Mouse (Mus musculus) 3134 (cell line): Measurements from ENCODE around the gene Blvrb.
"Not testable (repeated sequence)": the region's sequence is repeated elsewhere in the genome, so short reads cannot be mapped to it uniquely, and the experiment has no call there.

Experiments
- DNase-seq: peaks from one replicate; pipeline ENCODE4 v3.0.0-alpha.2; 2011; ENCODE audit warnings: low spot score; ENCODE audit not compliant: insufficient read length; ENCODE audit errors: extremely low read depth

The Blvrb gene

GRCm38 (mm10) chr7:27480506-27480905, 32.7 kb downstream of the Blvrb start:
- no peak for DNase-seq

- no peak for DNase-seq
These were observed 33.3 kb downstream of the Blvrb start for GRCm38 (mm10) chr7:27480927-27481626.

GRCm38 (mm10) chr7:27481627-27481969, 33.8 kb downstream of the Blvrb start:
- peak; percentile 97 for DNase-seq

- no peak for DNase-seq
These were observed 36.1 kb downstream of the Blvrb start for GRCm38 (mm10) chr7:27483860-27484259.

GRCm38 (mm10) chr7:27486102-27486769, 38.5 kb downstream of the Blvrb start:
- peak; percentile 45 for DNase-seq

GRCm38 (mm10) chr7:27486770-27487697, 39.3 kb downstream of the Blvrb start, which contains the start of gene Sertad1:
Gene Sertad1, plus strand, starts transcription at chr7:27486910.
- DNase-seq, result peak; percentile 99

GRCm38 (mm10) chr7:27487740-27488268, 40.0 kb downstream of the Blvrb start:
- DNase-seq, result peak; percentile 68

- DNase-seq, result no peak
These were observed 41.6 kb downstream of the Blvrb start for GRCm38 (mm10) chr7:27489270-27489869.

GRCm38 (mm10) chr7:27490227-27490542, 42.4 kb downstream of the Blvrb start:
- no peak for DNase-seq

- DNase-seq, result peak; percentile 96
These were observed 43.0 kb downstream of the Blvrb start for GRCm38 (mm10) chr7:27490543-27491329.

GRCm38 (mm10) chr7:27491856-27492255, 44.1 kb downstream of the Blvrb start:
- DNase-seq, result no peak

- no peak for DNase-seq
These were observed 45.2 kb downstream of the Blvrb start for GRCm38 (mm10) chr7:27493022-27493421.

- DNase-seq, result no peak
These were observed 45.7 kb downstream of the Blvrb start for GRCm38 (mm10) chr7:27493450-27493849.

GRCm38 (mm10) chr7:27494659-27495367, 47.0 kb downstream of the Blvrb start:
- not testable (repeated sequence) for DNase-seq

- no peak for DNase-seq
These were observed 51.3 kb downstream of the Blvrb start, which contains the start of gene Prx for GRCm38 (mm10) chr7:27499036-27499435. Gene Prx, plus strand, starts transcription at chr7:27499324.

GRCm38 (mm10) chr7:27501620-27502019, 53.8 kb downstream of the Blvrb start:
- no peak for DNase-seq

- DNase-seq, result peak; percentile 71
These were observed 59.1 kb downstream of the Blvrb start for GRCm38 (mm10) chr7:27506765-27507370.

GRCm38 (mm10) chr7:27507711-27508647, 60.2 kb downstream of the Blvrb start:
- DNase-seq, result peak; percentile 99
